Mouse (Mus musculus) v-Abl transformed pro-B cells (cell line): ENCODE data around the gene Nipbl.

Experiments
- in situ Hi-C, 2 experiments: fragments of 400-800 bp; cut with MboI; formaldehyde crosslinking; loops; one replicate each; pipeline ENCODE4 v1.15.1; 2025; ENCODE audit not compliant: unreplicated experiment in 2 of 2

The Nipbl gene

DNA sequence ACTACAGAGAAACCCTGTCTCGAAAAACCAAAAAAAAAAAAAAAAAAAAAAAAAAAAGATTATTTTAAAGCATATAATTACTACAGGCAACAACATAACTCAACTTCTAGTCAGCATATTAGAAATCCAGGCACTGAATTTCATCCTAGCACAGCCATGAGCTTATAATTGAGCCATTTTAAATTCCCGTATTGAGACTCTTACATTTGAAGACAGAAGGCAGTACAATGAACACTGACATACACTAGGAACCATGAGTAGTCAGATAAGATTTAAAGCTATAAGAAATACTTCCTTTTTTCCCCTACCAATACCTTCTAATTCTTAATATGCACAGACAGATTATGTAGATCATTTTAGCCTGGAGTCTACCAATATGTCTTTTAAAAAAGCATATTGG is 11.7 kb downstream of the Nipbl start:
- in situ Hi-C loops, result no loop called here

DNA sequence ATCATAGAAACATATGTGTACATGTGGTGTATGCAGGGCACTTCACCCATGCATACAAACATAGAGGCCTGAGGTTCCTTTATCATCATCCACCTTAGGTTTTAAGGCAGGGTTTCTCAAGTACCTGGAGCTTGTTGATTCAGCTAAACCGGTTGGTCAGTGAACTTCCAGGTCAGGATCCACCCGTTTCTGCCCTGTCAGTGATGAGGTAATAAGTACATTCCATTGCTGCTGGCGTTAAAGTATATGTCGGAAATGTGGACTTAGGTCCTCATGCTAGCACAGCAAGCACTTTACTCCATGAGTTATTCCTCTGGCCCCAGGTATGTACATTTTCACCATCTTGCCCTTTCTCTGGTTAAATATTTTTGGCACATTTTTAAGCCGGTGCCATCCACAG is 14.8 kb downstream of the Nipbl start:
- in situ Hi-C loops, result no loop called here

DNA sequence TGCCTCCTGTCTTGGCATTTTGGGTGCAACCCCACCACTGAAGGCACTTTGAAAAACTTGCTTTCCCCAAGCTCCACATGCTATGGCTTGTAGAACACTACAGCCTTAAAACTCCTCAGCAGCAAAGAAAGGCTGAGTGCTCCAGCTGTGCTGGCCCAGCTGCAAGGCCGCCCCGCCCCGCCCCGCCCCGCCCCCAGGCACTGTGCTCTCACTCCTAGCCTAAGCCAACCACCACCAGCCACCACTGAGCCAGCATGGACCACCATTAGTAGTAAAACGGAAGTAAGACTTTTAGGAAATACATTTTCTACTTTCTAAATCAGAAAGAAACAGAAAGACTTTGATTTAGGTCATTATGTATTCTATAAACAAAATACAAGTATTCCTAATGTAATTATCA is 23.4 kb downstream of the Nipbl start:
- in situ Hi-C loops, result no loop called here

DNA sequence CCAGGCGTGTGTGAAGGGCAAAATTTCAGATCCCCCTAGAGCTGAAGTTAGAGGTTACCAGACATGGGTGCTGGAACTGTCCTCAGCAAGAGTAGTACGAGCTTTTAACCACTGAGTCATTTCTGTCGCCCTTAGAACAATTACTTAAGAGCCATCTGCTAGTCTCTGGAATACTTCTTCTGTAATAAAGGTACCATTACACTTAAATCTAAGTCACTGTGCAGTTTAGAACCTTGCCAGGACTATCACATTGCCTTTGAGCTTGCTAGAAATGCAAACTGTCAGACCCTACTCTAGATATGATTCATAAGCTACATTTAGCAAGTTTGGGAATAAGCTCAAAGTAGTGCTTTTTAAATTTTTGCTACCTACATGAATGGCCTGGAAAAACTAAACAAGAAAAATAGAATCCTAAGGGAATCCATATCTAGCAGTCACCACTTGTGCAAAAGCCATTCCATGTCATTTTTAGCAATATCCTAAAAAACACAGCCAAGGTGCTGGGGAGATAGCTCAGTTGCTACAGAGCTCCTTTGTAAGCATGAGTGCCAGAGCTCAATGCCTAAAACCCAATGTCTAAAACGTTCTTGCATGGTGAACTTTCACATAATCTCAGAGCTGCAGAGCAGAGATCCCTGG is 27.6 kb downstream of the Nipbl start:
- in situ Hi-C loops, result no loop called here

- in situ Hi-C loops, result no loop called here
Observed at GRCm38 (mm10) chr15:8413356-8413755, 30.9 kb downstream of the Nipbl start.

DNA sequence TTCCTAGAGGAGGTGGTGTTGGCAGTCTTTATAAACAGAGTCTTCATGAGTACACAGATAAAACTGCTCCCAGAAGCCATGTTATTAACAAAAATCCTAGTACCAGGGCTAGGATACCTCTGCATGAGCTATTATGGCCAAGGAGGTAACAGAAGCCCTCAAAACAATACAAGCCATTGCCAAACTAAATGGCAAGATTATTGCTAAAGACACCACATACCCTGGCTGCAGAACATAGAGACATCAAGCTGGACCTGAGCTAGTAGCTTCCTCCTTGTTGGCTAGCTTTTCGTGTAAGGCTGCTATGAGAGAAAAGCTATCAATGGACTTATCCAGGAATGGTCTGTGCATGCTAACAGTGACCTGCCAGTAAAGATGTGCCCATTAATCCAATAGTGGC is 32.4 kb downstream of the Nipbl start:
- in situ Hi-C loops, result no loop called here

GRCm38 (mm10) chr15:8411168-8411837 is 33.0 kb downstream of the Nipbl start:
- in situ Hi-C loops, result no loop called here

GRCm38 (mm10) chr15:8407082-8407481 is 37.2 kb downstream of the Nipbl start:
- in situ Hi-C loops, result no loop called here

DNA sequence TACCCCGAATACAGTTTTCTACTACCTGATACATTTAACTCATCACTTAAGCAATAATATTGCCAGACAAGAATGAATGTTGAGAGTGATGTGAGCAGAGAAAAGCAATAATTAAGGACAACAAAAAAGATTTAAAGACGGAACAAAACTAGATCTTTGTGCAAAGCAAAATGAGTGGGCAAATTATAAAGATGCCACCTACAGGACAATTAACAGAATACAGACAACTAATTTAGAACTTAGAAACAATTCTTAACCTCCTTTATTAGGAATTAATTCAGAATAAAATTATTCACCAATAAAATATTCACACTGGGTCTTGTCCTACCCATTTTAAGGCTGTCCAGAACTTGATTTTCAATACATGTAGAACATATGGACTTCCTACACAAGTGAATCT is 38.0 kb downstream of the Nipbl start:
- in situ Hi-C loops, result no loop called here

- in situ Hi-C loops, result no loop called here
Observed at GRCm38 (mm10) chr15:8402591-8402990, 41.7 kb downstream of the Nipbl start.

GRCm38 (mm10) chr15:8401536-8401935 is 42.7 kb downstream of the Nipbl start:
- in situ Hi-C loops, result no loop called here

- in situ Hi-C loops, result no loop called here
Observed at GRCm38 (mm10) chr15:8391764-8392163, 52.5 kb downstream of the Nipbl start.

DNA sequence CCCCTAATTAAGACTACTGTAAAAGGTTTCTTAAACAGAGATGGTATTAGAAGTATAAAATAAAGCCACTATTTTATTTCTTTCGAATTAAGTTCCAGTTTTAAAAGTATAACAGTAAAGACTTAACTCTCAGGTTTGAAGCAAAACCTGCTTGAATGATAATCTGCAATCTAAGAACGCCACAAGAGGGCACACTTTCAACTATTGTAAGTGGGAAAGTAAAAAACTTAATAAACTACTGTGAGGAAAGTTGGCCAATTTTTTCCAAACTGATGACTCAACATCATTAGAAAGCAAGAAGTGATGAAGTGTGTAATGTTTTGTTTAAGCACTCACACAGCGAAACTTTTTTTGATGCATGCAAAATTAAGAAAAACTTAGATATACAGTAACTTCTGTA is 62.0 kb downstream of the Nipbl start:
- in situ Hi-C loops, result loop anchor here (5.0 kb wide), 2 partner anchors 65 to 205 kb away; no protein-coding TSS in a partner anchor

GRCm38 (mm10) chr15:8375657-8376056 is 68.6 kb downstream of the Nipbl start:
- in situ Hi-C loops, result no loop called here

GRCm38 (mm10) chr15:8374724-8375123 is 69.5 kb downstream of the Nipbl start:
- in situ Hi-C loops, result no loop called here

- in situ Hi-C loops, result no loop called here
Observed at GRCm38 (mm10) chr15:8347104-8347773, 97.0 kb downstream of the Nipbl start.

DNA sequence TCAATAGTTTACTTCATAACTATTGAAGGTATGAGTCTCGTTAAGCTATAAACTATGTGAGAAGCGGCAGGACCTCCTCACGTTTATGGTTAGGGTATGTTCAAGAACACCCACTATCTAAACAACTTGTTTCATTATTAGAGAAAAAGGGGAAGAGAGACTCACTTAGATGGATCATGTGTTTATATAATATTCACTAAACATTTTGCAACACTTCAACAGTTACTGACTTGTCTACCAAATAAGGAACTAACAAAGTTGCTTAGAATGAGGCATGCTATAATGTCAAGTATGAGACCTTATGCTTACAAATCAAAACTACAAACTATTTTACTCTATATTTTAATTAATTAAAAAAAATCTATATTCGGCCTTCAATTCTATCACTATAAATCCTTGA is 103.7 kb downstream of the Nipbl start:
- in situ Hi-C loops, result no loop called here

- in situ Hi-C loops, result loop anchor here (5.0 kb wide), 1 partner anchor 34 kb away; no protein-coding TSS in a partner anchor
Observed at GRCm38 (mm10) chr15:8331547-8331946, 112.7 kb downstream of the Nipbl start.

DNA sequence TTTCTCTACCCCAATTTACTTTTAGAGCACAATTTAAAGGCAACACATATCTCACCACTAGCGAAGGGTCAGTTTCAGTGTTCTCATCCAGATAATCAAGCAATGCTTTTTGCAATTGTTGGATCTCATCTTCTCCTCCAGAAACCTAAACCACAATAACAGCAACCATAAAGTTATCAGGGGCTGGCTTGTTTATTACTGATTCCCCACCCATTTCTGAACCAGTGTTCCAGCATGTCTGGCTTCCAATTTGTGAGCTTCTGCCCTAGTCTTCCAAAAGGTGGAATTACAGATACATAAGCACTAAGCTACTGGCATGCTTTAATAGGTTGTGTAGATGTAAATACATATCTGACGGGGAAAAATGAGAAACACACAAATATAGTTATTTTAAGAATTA is 118.6 kb downstream of the Nipbl start:
- in situ Hi-C loops, result no loop called here

GRCm38 (mm10) chr15:8324833-8325232 is 119.4 kb downstream of the Nipbl start:
- in situ Hi-C loops, result loop anchor here (5.0 to 25.0 kb wide), 2 partner anchors 37 to 1538 kb away; no protein-coding TSS in a partner anchor

DNA sequence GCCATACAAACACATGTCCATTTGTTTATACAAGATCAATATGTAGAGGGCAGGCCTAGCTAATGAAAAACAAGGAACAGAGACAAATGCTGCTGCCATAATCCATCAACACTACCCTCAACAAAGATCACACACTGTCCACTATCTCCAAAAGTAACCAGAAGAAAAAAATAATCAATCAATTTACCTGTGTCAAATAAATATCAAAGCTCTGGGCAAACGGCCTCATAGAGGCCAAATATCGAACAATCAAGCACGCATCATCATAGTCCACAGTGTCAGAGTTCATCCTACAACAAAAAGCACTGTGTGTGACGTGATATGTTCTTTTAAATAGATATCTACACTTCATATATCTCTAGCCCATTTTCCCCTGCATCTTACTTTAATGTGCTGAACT is 120.2 kb downstream of the Nipbl start:
- in situ Hi-C loops, result loop anchor here (5.0 to 25.0 kb wide), 2 partner anchors 38 to 1537 kb away; no protein-coding TSS in a partner anchor

- in situ Hi-C loops, result loop anchor here (5.0 to 25.0 kb wide), 2 partner anchors 41 to 1534 kb away; no protein-coding TSS in a partner anchor
Observed at GRCm38 (mm10) chr15:8321491-8321890, 122.8 kb downstream of the Nipbl start.
